Mouse (Mus musculus): ENCODE results near the gene Map3k3. TPM values are rescaled to one million over a fixed set of nuclear protein-coding genes. Genes with fewer than 3 reads are reported as not detected.

The Map3k3 gene
- polyA plus RNA-seq, 2 experiments = 33.3 to 48.5 TPM

DNA sequence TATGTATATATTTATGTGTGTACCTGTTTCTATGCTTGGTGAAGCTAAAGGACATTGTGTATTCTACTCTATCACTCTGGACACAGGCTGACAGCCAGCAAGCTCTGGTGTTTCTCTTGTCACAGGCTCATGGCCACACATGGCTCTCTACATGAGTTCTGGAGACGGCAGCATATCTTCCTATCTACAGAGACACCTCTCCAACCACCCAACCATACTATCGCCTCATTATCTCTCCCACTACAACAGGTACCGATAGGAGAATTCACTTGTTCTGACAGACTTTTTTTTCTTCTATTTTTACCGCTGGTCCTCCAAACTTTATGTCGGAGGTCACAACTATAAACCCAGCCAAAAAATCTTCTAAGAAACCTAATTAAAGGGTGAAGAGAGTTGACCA is 107.8 kb downstream of the Map3k3 start:
- peaks cover 9% of the 10 kb centered on the region for H3K36me3 ChIP-seq (ENCODE audit: control insufficient read depth, insufficient read depth, low read length)
- peak overlapping the region; percentile 51 for H3K4me3 ChIP-seq (replicated peaks; ENCODE audit: low read length)
- H3K4me2 ChIP-seq (replicated peaks; ENCODE audit: low read depth, low read length, severe bottlenecking) = peak overlapping the region; percentile 51; the same call in 1 of the 2 replicates
- H3K9ac ChIP-seq (ENCODE audit: low read depth, low read length, severe bottlenecking) = no peak overlapping the region
- 81% methylated on average over 5 of the region's 5 CpGs for WGBS
- ATAC-seq (ENCODE audit: low FRiP score, low read depth) (no peak), DNase-seq (ENCODE audit: low spot score) (no peak)
- TF ChIP-seq POLR2A (IDR thresholded peaks at IDR 0.05; ENCODE audit: borderline replicate concordance, extremely low read depth, insufficient read depth, insufficient read length) = no peak
- H3K9me3 ChIP-seq (ENCODE audit: control insufficient read depth, low read length) = no peaks in the 10 kb centered on the region
- H3K27me3 ChIP-seq (ENCODE audit: control insufficient read depth, insufficient read depth, low read length) = no peaks in the 10 kb centered on the region
- no peaks in the 10 kb centered on the region for H3K4me1 ChIP-seq (ENCODE audit: control insufficient read depth, insufficient read depth, low read length)
- no peak overlapping the region for H3K27ac ChIP-seq (replicated peaks; ENCODE audit: low read depth, low read length)

GRCm38 (mm10) chr11:106192657-106193370 is 108.4 kb downstream of the Map3k3 start:
- no peaks in the 10 kb centered on the region for H3K27me3 ChIP-seq (ENCODE audit: control insufficient read depth, insufficient read depth, low read length)
- ATAC-seq (ENCODE audit: low FRiP score, low read depth) = peak; percentile 48
- peak overlapping the region; percentile 51 for H3K4me3 ChIP-seq (replicated peaks; ENCODE audit: low read length)
- TF ChIP-seq POLR2A (IDR thresholded peaks at IDR 0.05; ENCODE audit: borderline replicate concordance, extremely low read depth, insufficient read depth, insufficient read length) = no peak
- 10% methylated on average over 19 of the region's 19 CpGs for WGBS
- H3K9me3 ChIP-seq (ENCODE audit: control insufficient read depth, low read length) = no peaks in the 10 kb centered on the region
- H3K27ac ChIP-seq (replicated peaks; ENCODE audit: low read depth, low read length) = peak overlapping the region; percentile 68
- peak overlapping the region; percentile 56 for H3K9ac ChIP-seq (ENCODE audit: low read depth, low read length, severe bottlenecking)
- H3K4me1 ChIP-seq (ENCODE audit: control insufficient read depth, insufficient read depth, low read length) = no peaks in the 10 kb centered on the region
- H3K4me2 ChIP-seq (replicated peaks; ENCODE audit: low read depth, low read length, severe bottlenecking) = peak overlapping the region; percentile 51
- peaks cover 15% of the 10 kb centered on the region for H3K36me3 ChIP-seq (ENCODE audit: control insufficient read depth, insufficient read depth, low read length)
- no peak for DNase-seq (ENCODE audit: low spot score)

DNA sequence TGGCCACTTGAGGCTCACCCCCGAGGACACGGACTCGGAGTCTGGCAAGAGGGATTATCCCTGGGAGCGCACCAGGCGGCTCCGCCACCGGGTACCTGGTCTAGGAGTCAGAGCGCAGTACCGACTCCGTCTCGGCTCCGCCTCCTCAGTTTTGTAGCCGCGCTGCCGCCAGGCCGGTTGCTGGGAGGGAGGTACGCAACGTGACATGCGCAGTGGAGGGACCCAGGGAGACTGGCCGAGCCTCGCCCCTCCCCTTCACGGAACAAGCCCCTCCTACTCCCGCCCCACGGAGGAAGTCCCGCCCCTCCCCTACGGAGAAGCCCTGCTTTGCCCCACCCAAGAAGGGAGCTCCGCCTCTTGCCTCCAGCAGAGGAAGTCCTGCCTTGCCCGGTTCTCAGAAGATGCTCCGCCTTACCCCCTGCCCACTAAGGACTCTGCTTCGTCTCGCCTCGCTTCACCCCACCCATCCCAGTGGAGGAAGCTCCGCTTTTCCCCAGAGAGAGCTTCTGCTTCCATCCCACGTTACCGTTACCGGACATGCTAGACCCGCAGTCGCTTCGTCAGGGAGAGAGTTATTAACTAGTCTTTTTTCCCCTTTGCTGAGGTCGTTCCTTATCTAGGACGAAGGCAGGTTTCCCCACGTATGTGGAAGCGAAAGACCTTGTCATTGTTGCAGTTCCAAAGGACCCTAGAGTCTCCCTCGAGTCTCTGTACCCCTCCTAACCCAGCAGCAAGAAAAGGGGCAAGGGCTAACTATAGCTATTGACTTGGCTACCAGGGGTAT is 109.2 kb downstream of the Map3k3 start:
- WGBS = 0% methylated on average over 39 of the region's 44 CpGs
- Histone ChIP-seq H3K9me3 (ENCODE audit: control insufficient read depth, low read length) (no peaks in the 10 kb centered on the region), H3K4me2 (replicated peaks; ENCODE audit: low read depth, low read length, severe bottlenecking) (peak overlapping the region; percentile 65), H3K27me3 (ENCODE audit: control insufficient read depth, insufficient read depth, low read length) (no peaks in the 10 kb centered on the region), H3K36me3 (ENCODE audit: control insufficient read depth, insufficient read depth, low read length) (peaks cover 22% of the 10 kb centered on the region), H3K4me1 (ENCODE audit: control insufficient read depth, insufficient read depth, low read length) (no peaks in the 10 kb centered on the region), H3K9ac (ENCODE audit: low read depth, low read length, severe bottlenecking) (peak overlapping the region; percentile 56), H3K27ac (replicated peaks; ENCODE audit: low read depth, low read length) (peak overlapping the region; percentile 73), H3K4me3 (replicated peaks; ENCODE audit: low read length) (peak overlapping the region; percentile 51)
- ATAC-seq (ENCODE audit: low FRiP score, low read depth) (peak; percentile 95), DNase-seq (ENCODE audit: low spot score) (peak; percentile 95)
- peak; percentile 66; the same call in 1 of the 2 replicates for TF ChIP-seq POLR2A (IDR thresholded peaks at IDR 0.05; ENCODE audit: borderline replicate concordance, extremely low read depth, insufficient read depth, insufficient read length)

DNA sequence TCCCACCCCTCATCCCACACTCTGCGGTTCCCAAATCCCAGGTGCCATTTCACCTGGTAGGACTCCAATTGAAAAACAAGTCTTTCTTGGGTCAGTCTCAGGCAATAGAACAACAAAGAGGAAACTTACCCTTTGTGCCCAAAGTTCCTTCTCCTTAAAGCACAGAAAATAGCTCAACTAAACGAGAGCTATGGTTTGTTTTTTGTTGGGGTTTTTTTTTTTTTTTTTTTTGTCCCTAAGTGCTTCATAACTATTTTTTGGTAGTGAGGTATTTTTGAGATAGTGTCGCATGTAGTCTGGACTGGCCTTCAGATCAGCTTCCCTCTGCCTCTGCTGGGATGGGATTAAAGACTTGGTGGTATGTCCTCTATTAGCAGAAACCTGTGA is 109.7 kb downstream of the Map3k3 start:
- no peaks in the 10 kb centered on the region for H3K27me3 ChIP-seq (ENCODE audit: control insufficient read depth, insufficient read depth, low read length)
- peak overlapping the region; percentile 54 for H3K9ac ChIP-seq (ENCODE audit: low read depth, low read length, severe bottlenecking)
- H3K27ac ChIP-seq (replicated peaks; ENCODE audit: low read depth, low read length) = peak overlapping the region; percentile 73
- TF ChIP-seq POLR2A (IDR thresholded peaks at IDR 0.05; ENCODE audit: borderline replicate concordance, extremely low read depth, insufficient read depth, insufficient read length) = no peak
- H3K9me3 ChIP-seq (ENCODE audit: control insufficient read depth, low read length) = no peaks in the 10 kb centered on the region
- H3K4me2 ChIP-seq (replicated peaks; ENCODE audit: low read depth, low read length, severe bottlenecking) = peak overlapping the region; percentile 65
- no peak for DNase-seq (ENCODE audit: low spot score)
- WGBS = 31% methylated on average over 3 of the region's 3 CpGs
- peaks cover 22% of the 10 kb centered on the region for H3K36me3 ChIP-seq (ENCODE audit: control insufficient read depth, insufficient read depth, low read length)
- no peaks in the 10 kb centered on the region for H3K4me1 ChIP-seq (ENCODE audit: control insufficient read depth, insufficient read depth, low read length)
- no peak for ATAC-seq (ENCODE audit: low FRiP score, low read depth)
- H3K4me3 ChIP-seq (replicated peaks; ENCODE audit: low read length) = peak overlapping the region; percentile 51

- Histone ChIP-seq H3K27ac (replicated peaks; ENCODE audit: low read depth, low read length) (no peak overlapping the region), H3K4me1 (ENCODE audit: control insufficient read depth, insufficient read depth, low read length) (no peaks in the 10 kb centered on the region), H3K27me3 (ENCODE audit: control insufficient read depth, insufficient read depth, low read length) (no peaks in the 10 kb centered on the region), H3K36me3 (ENCODE audit: control insufficient read depth, insufficient read depth, low read length) (peaks cover 25% of the 10 kb centered on the region), H3K9me3 (ENCODE audit: control insufficient read depth, low read length) (no peaks in the 10 kb centered on the region), H3K9ac (ENCODE audit: low read depth, low read length, severe bottlenecking) (no peak overlapping the region), H3K4me2 (replicated peaks; ENCODE audit: low read depth, low read length, severe bottlenecking) (no peak overlapping the region), H3K4me3 (replicated peaks; ENCODE audit: low read length) (no peak overlapping the region)
- ATAC-seq (ENCODE audit: low FRiP score, low read depth) = no peak
- TF ChIP-seq POLR2A (IDR thresholded peaks at IDR 0.05; ENCODE audit: borderline replicate concordance, extremely low read depth, insufficient read depth, insufficient read length) = no peak
- DNase-seq (ENCODE audit: low spot score) = no peak
- 90% methylated on average over 7 of the region's 7 CpGs for WGBS
These were observed 110.5 kb downstream of the Map3k3 start for GRCm38 (mm10) chr11:106194891-106195290.

Data from limb, embryonic 14.5 days (tissue).